Mouse (Mus musculus) limb, embryonic 11.5 days (tissue): ENCODE data around the gene Hgd. TPM values are rescaled to one million over a fixed set of nuclear protein-coding genes. Genes with fewer than 3 reads are reported as not detected.

Source experiments
- ATAC-seq: fragments of 200-750 bp; cut with Nextera tagmentation; 2 replicates; pipeline ENCODE4 v1.8.0; 2017; ENCODE audit warnings: low read depth; ENCODE audit not compliant: insufficient number of reproducible peaks, low FRiP score, low TSS enrichment
- DNase-seq: peaks from one replicate; pipeline ENCODE4 v3.0.0-alpha.2; 2015; ENCODE audit warnings: low spot score
- H3K27ac ChIP-seq: fragments of 300-500 bp; sonication (generic); replicated peaks from 2 replicates; pipeline ENCODE4 v1.5.1; 2014; ENCODE audit warnings: low read depth, mild to moderate bottlenecking, low read length
- H3K27me3 ChIP-seq: fragments of 300-500 bp; sonication (generic); 2 replicates; pipeline ENCODE4 v1.6.1; 2014; ENCODE audit warnings: mild to moderate bottlenecking, low read length, mixed read lengths; ENCODE audit not compliant: control insufficient read depth, insufficient read depth
- H3K36me3 ChIP-seq: fragments of 300-500 bp; sonication (generic); 2 replicates; pipeline ENCODE4 v1.6.1; 2014; ENCODE audit warnings: mild to moderate bottlenecking, low read length, moderate library complexity, mixed read lengths; ENCODE audit not compliant: control insufficient read depth, insufficient read depth
- H3K4me1 ChIP-seq: fragments of 300-500 bp; sonication (generic); 2 replicates; pipeline ENCODE4 v1.6.1; 2014; ENCODE audit warnings: low read length, mixed read lengths; ENCODE audit not compliant: control insufficient read depth, insufficient read depth
- H3K4me2 ChIP-seq: fragments of 300-500 bp; sonication (generic); 2 replicates; pipeline ENCODE4 v1.6.1; 2014; ENCODE audit warnings: low read depth, mild to moderate bottlenecking, moderate library complexity; ENCODE audit not compliant: severe bottlenecking
- H3K4me3 ChIP-seq: fragments of 300-500 bp; sonication (generic); 2 replicates; pipeline ENCODE4 v1.5.1; 2014; ENCODE audit warnings: low read depth, low read length
- H3K9ac ChIP-seq: fragments of 300-500 bp; sonication (generic); 2 replicates; pipeline ENCODE4 v1.6.1; 2014; ENCODE audit warnings: mild to moderate bottlenecking, low read length
- H3K9me3 ChIP-seq: fragments of 300-500 bp; sonication (generic); 2 replicates; pipeline ENCODE4 v1.6.1; 2016; ENCODE audit warnings: low read length; ENCODE audit not compliant: control insufficient read depth
- WGBS: fragments of 180-500 bp; shearing (Covaris S2); extraction: QIAGEN DNeasy Blood & Tissue Kit; methylation state at CpG from one replicate; pipeline ENCODE4 v1.1.7; 2014; 5-methylcytosine and 5-hydroxymethylcytosine counted together
- polyA plus RNA-seq: library from polyadenylated mRNA; unstranded; fragments of >200 nt; fragmentation: Nextera tagmentation; extraction: Ambion mirVana; gene quantifications from 2 replicates; pipeline ENCODE4 v1.2.1, GENCODE M21; 2014

The Hgd gene
- polyA plus RNA-seq, 1 experiment from 2014 or later, result not detected

- no peak for DNase-seq
- no peaks in the 10 kb centered on the region for H3K27me3 ChIP-seq
- no peaks in the 10 kb centered on the region for H3K9me3 ChIP-seq
- no peaks in the 10 kb centered on the region for H3K36me3 ChIP-seq
- H3K9ac ChIP-seq, result no peak overlapping the region
- H3K4me1 ChIP-seq, result peaks cover 6% of the 10 kb centered on the region
- WGBS, result 75% methylated on average over 3 of the region's 3 CpGs
- H3K4me2 ChIP-seq, result no peak overlapping the region
- no peak overlapping the region for H3K4me3 ChIP-seq
- no peak for ATAC-seq
- H3K27ac ChIP-seq, result no peak overlapping the region
These were observed 42.5 kb downstream of the Hgd start for GRCm38 (mm10) chr16:37622403-37622802.

GRCm38 (mm10) chr16:37622919-37623318 is 43.0 kb downstream of the Hgd start:
- ATAC-seq (no peak), DNase-seq (no peak)
- Histone ChIP-seq H3K4me3 (no peak overlapping the region), H3K4me1 (peaks cover under 1% of the 10 kb centered on the region), H3K27ac (no peak overlapping the region), H3K27me3 (no peaks in the 10 kb centered on the region), H3K36me3 (no peaks in the 10 kb centered on the region), H3K9me3 (no peaks in the 10 kb centered on the region), H3K4me2 (no peak overlapping the region), H3K9ac (no peak overlapping the region)
- WGBS, result 70% methylated on average over 5 of the region's 5 CpGs

GRCm38 (mm10) chr16:37626388-37626949 is 46.5 kb downstream of the Hgd start:
- H3K36me3 ChIP-seq, result no peaks in the 10 kb centered on the region
- H3K4me3 ChIP-seq, result no peak overlapping the region
- H3K9ac ChIP-seq, result no peak overlapping the region
- H3K27ac ChIP-seq, result no peak overlapping the region
- WGBS, result 47% methylated on average over 4 of the region's 4 CpGs
- H3K4me1 ChIP-seq, result no peaks in the 10 kb centered on the region
- H3K27me3 ChIP-seq, result no peaks in the 10 kb centered on the region
- DNase-seq, result no peak
- no peak overlapping the region for H3K4me2 ChIP-seq
- H3K9me3 ChIP-seq, result no peaks in the 10 kb centered on the region
- no peak for ATAC-seq

- Histone ChIP-seq H3K4me1 (no peaks in the 10 kb centered on the region), H3K27me3 (no peaks in the 10 kb centered on the region), H3K9me3 (no peaks in the 10 kb centered on the region), H3K36me3 (no peaks in the 10 kb centered on the region), H3K4me3 (no peak overlapping the region), H3K4me2 (no peak overlapping the region), H3K9ac (no peak overlapping the region), H3K27ac (no peak overlapping the region)
- no peak for DNase-seq
- no peak for ATAC-seq
- 74% methylated on average over 9 of the region's 9 CpGs for WGBS
These were observed 48.4 kb downstream of the Hgd start for GRCm38 (mm10) chr16:37628336-37628735.

DNA sequence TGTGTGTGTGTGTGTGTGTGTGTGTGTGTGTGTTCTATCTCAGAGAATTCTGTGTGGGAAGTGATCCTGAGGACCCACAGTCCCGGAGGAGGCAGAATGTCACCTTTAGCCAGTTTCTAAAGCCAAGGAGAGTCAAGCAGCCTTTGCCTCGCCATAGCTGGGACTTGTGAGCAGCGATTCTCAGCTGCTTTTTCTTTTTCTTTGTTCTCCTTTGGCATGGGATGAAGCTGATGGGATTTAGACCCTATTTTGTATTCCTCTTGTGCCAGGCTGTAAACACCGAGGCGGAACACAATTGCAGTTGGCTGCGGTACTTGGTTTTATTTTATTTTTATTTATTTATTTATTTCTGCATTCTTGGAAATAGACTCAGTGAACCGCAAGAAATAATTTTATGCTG is 49.1 kb downstream of the Hgd start:
- Histone ChIP-seq H3K27ac (no peak overlapping the region), H3K27me3 (no peaks in the 10 kb centered on the region), H3K4me3 (no peak overlapping the region), H3K4me1 (no peaks in the 10 kb centered on the region), H3K36me3 (no peaks in the 10 kb centered on the region), H3K9ac (no peak overlapping the region), H3K4me2 (no peak overlapping the region), H3K9me3 (no peaks in the 10 kb centered on the region)
- ATAC-seq (no peak), DNase-seq (no peak)
- WGBS, result 90% methylated on average over 7 of the region's 7 CpGs

- Histone ChIP-seq H3K4me2 (no peak overlapping the region), H3K4me1 (no peaks in the 10 kb centered on the region), H3K36me3 (no peaks in the 10 kb centered on the region), H3K4me3 (no peak overlapping the region), H3K27me3 (no peaks in the 10 kb centered on the region), H3K9me3 (no peaks in the 10 kb centered on the region), H3K9ac (no peak overlapping the region), H3K27ac (no peak overlapping the region)
- WGBS, result 70% methylated on average over 9 of the region's 9 CpGs
- no peak for ATAC-seq
- no peak for DNase-seq
These were observed 54.6 kb downstream of the Hgd start for GRCm38 (mm10) chr16:37634578-37634977.

DNA sequence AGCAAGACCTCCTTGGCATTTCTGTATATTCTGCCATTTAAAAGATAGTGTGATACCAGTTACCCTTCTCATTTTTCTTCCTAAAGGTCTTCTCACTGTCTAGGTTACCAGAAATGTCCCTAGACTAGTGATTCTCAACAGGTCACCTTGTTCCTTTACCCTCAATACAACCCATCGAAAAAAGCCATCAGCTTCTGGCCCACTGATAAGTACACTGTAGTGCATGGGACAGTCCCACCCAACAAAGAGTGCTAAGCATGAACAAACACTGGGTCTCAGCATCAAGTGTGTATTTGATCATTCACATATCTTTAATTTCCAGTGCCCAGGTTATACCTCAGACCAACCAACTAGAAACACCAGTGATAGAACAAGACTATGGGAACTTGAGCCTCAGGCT is 55.1 kb downstream of the Hgd start:
- Histone ChIP-seq H3K27me3 (no peaks in the 10 kb centered on the region), H3K4me3 (no peak overlapping the region)
- WGBS, result 100% methylated on average over 1 of the region's 1 CpGs

GRCm38 (mm10) chr16:37636107-37636506 is 56.2 kb downstream of the Hgd start:
- Histone ChIP-seq H3K4me2 (no peak overlapping the region), H3K9me3 (no peaks in the 10 kb centered on the region), H3K4me1 (no peaks in the 10 kb centered on the region), H3K9ac (no peak overlapping the region), H3K4me3 (no peak overlapping the region), H3K27me3 (no peaks in the 10 kb centered on the region), H3K36me3 (no peaks in the 10 kb centered on the region), H3K27ac (no peak overlapping the region)
- DNase-seq (no peak), ATAC-seq (no peak)
- 49% methylated on average over 6 of the region's 6 CpGs for WGBS

More for the DNA sequence above, 55.1 kb downstream of the Hgd start:
- no peaks in the 10 kb centered on the region for H3K4me1 ChIP-seq
- no peak overlapping the region for H3K4me2 ChIP-seq
- H3K27ac ChIP-seq, result no peak overlapping the region
- no peaks in the 10 kb centered on the region for H3K36me3 ChIP-seq
- no peak overlapping the region for H3K9ac ChIP-seq
- ATAC-seq (no peak), DNase-seq (no peak)
- H3K9me3 ChIP-seq, result no peaks in the 10 kb centered on the region

DNA sequence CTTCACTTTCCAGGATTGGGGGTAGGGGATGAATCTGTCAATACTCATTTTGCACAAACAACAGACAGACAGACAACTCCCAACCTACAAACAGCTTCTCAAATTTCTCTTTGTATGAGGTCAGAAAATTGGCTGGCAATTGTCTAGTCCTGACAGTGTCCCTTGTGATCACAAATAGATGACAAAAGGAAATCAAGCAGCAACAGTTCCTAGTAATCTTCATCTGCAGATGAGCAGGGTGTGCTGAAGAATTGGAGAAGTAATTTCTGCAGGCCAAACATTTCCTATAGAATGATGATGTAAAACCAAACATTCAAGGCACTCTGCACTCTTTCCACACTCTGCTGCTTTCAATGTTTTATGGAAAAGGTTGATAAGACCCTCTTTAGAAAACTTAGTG is 57.8 kb downstream of the Hgd start:
- no peak overlapping the region for H3K4me3 ChIP-seq
- no peak overlapping the region for H3K27ac ChIP-seq
- no peak overlapping the region for H3K9ac ChIP-seq
- DNase-seq, result no peak
- no peak overlapping the region for H3K4me2 ChIP-seq
- no peaks in the 10 kb centered on the region for H3K36me3 ChIP-seq
- H3K9me3 ChIP-seq, result no peaks in the 10 kb centered on the region
- H3K27me3 ChIP-seq, result no peaks in the 10 kb centered on the region
- ATAC-seq, result no peak
- H3K4me1 ChIP-seq, result no peaks in the 10 kb centered on the region
